Mouse (Mus musculus) bone marrow, adult 2 months (tissue): Measurements from ENCODE around the gene Gm9747.

ENCODE experiments used
- CTCF ChIP-seq: fragments of 200-500 bp; IDR thresholded peaks from 2 replicates; pipeline ENCODE4 v1.5.1; 2011; ENCODE audit warnings: low read length, control low read depth; ENCODE audit not compliant: control insufficient read depth, insufficient read depth
- POLR2A ChIP-seq: fragments of 200-500 bp; IDR thresholded peaks from 2 replicates; pipeline ENCODE4 v1.6.1; 2011; ENCODE audit warnings: low read depth, mild to moderate bottlenecking, control low read depth, low read length, borderline replicate concordance; ENCODE audit not compliant: control insufficient read depth

DNA sequence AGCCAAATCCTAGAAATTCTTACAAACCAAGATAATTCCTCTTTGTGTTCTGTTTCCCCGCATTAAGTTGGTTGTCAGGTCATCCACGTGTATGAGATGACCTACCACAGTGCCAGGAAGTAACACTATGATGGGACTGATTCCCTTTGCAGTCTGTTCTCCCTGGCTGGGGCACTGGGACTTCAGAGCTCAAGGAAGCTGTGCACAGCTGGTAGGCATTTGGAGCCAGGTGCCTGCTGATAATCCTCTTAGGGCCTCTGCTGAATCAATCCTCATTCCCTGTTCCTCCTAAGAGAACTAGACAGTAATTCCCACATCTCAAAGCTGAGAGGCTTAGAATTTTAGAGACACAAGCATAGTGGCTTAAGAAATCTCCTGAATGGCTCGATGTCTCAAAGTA lies 41.3 kb upstream of the Gm9747 start:
- TF ChIP-seq CTCF, result no peak
- no peak for TF ChIP-seq POLR2A
